Mouse (Mus musculus): Measurements from ENCODE around the gene Cyp1a2.

Cyp1a2 gene

DNA sequence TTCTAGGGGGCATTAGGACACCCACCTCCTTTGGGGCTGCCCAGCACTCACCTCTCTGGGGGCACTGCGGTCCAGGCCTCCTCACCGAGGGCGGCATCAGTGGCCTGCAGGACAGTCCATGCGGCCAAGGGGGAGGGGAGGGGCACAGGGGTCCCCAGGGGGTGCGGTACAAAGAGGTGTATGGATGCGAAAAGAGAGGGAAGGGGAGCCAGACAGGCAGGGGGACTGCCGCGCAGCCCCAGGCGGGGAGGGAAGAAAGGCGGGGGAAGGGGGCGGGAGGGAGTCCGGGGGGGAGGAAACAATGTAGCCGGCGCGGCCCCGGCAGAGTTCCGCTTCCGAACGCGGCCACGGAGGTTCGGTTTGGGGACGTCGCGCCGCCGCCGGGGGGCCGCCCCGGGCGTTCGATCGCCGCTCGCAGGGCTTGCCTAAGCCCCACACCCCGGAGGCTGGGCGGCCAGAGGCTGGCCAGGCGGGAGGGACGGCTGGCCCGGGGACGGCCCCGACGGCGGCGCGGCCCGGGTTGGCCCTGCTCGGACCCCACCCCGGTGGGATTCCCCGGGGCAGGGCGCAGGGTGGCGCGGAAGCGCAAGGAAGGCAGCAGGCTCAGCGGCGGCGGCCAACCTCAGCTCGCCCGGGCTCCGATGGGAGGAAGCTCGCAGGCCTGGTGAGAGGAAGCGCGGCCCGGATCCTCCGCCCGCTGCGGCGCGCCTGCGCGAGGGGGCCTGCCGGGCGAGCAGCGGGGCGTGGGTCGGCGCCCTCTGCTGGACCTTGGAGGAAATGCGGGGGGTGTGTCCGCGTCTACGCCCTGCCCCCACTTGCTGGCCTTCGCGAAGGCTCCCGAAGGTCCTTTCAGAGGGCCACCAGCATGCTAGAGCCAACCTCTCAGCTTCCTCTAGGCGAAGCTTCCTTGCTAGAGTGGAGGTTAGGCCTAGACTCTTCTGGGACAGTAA, 38.3 kb downstream of the Cyp1a2 start:
- peak; percentile 92 for DNase-seq (ENCODE audit: low spot score)

DNA sequence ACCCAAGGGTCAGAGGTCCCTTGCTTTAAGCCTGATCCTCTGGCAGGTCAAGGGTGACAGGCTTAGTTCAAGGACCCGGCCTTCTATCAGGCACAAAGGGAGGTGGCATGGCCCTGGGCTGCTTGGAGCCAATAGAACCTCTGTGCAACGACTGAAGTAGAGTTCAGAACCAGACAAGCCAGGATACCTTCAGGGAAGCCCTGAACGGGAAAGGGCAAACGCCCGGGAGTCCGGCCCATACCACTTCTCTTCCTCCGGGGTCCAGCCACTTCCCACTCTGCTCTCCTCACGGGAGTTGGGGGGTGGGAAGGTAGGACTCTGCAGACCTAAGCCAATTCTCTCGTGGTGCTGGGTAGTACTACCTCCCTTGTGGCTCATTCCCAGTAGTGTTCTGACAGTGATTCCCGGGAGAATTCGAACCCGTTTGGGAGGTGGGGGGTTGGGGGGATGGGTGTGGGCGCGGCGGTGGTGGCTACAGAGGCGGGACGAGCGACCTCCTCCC, 39.0 kb downstream of the Cyp1a2 start:
- DNase-seq (ENCODE audit: low spot score) = peak; percentile 30

DNA sequence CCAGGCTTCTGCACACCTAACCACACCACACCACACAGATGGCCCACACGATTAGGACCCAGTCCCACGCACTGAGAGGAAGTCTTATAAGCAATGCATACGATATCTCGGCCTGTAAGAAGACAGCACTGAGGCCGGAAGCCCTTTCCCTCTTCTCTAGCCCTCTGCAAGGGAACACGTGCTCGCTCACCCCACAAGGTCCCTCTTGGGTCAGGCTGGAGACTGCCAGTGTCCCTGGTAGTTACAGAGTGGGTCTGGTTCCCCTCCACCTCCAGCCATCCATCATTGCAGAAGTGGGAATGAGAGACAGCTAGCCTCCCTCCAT, 39.7 kb downstream of the Cyp1a2 start:
- no peak for DNase-seq (ENCODE audit: low spot score)

GRCm38 (mm10) chr9:57643169-57643855, 40.2 kb downstream of the Cyp1a2 start:
- no peak for DNase-seq (ENCODE audit: low spot score)

GRCm38 (mm10) chr9:57641775-57642550, 41.5 kb downstream of the Cyp1a2 start:
- no peak for DNase-seq (ENCODE audit: low spot score)

- no peak for DNase-seq (ENCODE audit: low spot score)
These were observed 42.5 kb downstream of the Cyp1a2 start for GRCm38 (mm10) chr9:57641022-57641421.

- DNase-seq (ENCODE audit: low spot score) = peak; percentile 66
These were observed 43.1 kb downstream of the Cyp1a2 start for GRCm38 (mm10) chr9:57640384-57640783.

DNA sequence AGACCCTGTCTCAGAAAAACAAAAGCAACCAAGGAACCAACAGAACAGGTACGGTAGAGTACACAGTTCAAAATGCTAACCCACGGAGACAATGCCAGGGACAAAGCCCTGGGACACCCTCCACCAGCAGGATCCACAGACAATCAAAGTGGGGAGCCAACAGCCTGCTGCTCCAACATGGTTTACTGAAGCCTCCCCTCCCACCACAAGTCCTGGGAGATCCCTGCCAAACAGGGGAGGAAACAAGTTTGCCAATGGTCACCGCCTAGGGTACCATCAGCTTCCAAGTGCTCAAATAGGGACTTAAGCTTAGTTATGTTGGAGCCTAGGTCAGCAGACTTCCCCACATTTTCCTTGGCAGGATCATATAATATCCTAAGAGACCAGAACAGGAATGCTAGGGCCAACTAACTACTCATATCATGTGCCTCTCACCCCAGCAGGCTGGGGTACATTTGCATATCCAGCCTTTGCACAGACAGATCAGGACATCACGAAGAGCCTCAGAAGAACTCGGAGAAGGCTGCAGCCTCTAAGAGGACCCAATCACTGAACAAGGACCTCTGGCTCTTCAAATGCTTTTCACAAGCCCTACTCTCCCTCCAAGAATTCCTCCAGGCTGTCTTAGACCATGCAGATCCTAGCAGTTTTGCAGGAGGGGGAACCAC, 43.7 kb downstream of the Cyp1a2 start:
- DNase-seq (ENCODE audit: low spot score) = no peak

- no peak for DNase-seq (ENCODE audit: low spot score)
These were observed 44.6 kb downstream of the Cyp1a2 start for GRCm38 (mm10) chr9:57638651-57639459.

DNA sequence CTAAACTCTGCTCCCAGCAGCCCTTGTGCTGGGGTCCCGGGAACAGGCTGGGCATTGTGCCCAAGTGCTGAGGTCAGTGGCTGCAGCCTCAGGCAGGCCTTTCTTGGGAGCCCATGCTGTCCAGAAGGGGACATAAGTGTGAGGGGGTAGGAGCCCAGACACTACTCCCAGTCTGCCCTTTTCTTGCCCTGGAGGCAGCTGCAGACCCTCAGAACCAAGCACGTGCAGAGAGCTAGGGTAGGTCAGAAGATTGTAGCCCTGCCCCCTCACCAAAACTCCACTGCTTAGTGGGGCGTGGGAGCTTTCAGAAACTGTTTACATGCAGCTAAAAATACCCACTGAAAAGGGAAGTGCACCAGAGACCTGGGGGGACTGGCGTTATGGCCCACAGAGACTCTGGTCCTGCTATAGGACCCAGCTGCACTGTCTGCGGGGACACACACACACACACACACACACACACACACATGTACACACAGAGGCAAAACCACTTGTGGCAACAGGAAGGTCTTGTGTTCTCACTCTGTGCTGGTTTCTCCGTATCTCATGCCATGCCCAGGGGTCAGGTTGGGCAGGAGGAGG, 45.7 kb downstream of the Cyp1a2 start:
- peak; percentile 57 for DNase-seq (ENCODE audit: low spot score)

- no peak for DNase-seq (ENCODE audit: low spot score)
These were observed 46.2 kb downstream of the Cyp1a2 start for GRCm38 (mm10) chr9:57637272-57637671.

- peak; percentile 38 for DNase-seq (ENCODE audit: low spot score)
These were observed 50.0 kb downstream of the Cyp1a2 start for GRCm38 (mm10) chr9:57633481-57634024.

GRCm38 (mm10) chr9:57629118-57629874, 54.2 kb downstream of the Cyp1a2 start:
- DNase-seq (ENCODE audit: low spot score) = peak; percentile 65

GRCm38 (mm10) chr9:57628717-57629116, 54.8 kb downstream of the Cyp1a2 start:
- DNase-seq (ENCODE audit: low spot score) = no peak

- no peak for DNase-seq (ENCODE audit: low spot score)
These were observed 55.6 kb downstream of the Cyp1a2 start for GRCm38 (mm10) chr9:57627892-57628291.

DNA sequence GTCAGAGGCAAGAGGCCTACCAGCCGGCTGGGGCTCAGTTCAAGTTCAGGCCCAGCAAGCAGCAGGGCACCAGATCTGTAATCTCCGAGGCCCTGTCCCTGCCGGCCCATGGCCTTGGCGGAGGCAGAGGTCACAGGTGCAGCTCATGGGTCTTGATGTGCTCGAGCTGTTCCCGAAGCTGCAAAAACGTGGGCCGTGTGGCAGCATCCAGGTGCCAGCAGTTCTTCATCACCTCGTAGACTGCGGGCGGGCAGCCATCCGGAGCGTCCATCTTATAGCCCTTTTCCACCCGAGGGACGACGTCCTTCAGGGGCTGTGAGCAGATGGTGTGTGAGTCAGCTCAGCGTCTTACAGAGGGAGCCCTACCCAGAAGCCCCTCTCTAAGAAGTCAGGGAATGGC, 56.3 kb downstream of the Cyp1a2 start:
- DNase-seq (ENCODE audit: low spot score) = no peak
